Mouse (Mus musculus): ENCODE measurements around the gene Pcnx4.
A peak's percentile ranks its signal among the peaks of the same experiment; 100 is the strongest.

GRCm38 (mm10) chr12:72520645-72521044 is 15.5 kb upstream of the Pcnx4 start:
- TF ChIP-seq CTCF (IDR thresholded peaks at IDR 0.05; ENCODE audit: control insufficient read depth, insufficient read depth, insufficient read length), result peak; percentile 14
- TF ChIP-seq FOSL1 (IDR thresholded peaks at IDR 0.05; ENCODE audit: insufficient read depth, low read length, poor library complexity, severe bottlenecking), result no peak
- TF ChIP-seq USF1 (IDR thresholded peaks at IDR 0.05; ENCODE audit: low read depth), result no peak
- no peak for TF ChIP-seq MYOD1 (IDR thresholded peaks at IDR 0.05; ENCODE audit: control insufficient read depth, insufficient read length, low read depth)
- TF ChIP-seq MAX (IDR thresholded peaks at IDR 0.05), result no peak
- TF ChIP-seq MYOG (IDR thresholded peaks at IDR 0.05; ENCODE audit: control insufficient read depth, extremely low read depth, insufficient read length), result no peak

All from C2C12 (cell line).